Mouse (Mus musculus): ENCODE data around the gene Olfr492.

Olfr492 gene

DNA sequence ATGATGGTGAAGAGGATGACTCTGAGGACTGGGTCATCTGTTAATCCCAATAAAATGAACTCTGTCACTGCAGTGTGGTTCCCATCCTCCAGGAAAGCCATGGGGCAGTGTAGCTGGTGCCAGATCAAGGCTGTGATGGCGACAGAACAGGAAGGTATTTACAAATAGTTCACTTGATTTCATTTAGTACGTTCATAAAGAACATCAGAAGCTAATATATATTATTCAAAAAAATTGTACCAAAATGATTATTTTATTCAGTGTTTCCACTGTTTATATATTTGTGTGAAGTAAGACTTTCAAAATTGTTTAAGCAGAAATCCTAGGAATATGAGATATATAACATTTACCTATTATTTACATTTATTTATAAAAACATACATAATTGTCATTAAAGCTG, at the start of gene Olfr492:
TSS of gene Olfr492 (minus strand) at position 101 of the 400 bp plus-strand sequence.
- no peak for DNase-seq (ENCODE audit: low spot score)

DNA sequence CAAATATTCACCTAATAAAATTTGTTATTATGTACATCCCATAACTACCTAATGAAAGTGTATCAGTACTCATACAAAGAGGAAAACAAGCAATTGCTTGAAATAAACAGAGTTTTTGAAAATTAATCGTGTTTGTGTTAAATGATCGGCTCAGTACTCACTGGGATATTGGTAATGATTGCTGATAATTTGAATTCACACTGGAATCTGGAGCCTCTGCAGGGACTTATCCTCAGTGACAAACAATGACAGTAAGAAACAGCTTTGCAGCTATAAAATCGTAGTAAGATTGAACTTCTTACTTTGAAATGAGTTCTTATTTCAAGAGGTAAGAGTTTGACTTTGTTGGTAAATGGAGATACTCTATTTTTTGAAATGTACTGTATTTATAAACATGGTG, 41.6 kb upstream of the Olfr492 start, which contains the start of gene Olfr494:
TSS of gene Olfr494 (plus strand) at position 301 of the 400 bp plus-strand sequence.
- DNase-seq (ENCODE audit: low spot score), result no peak

DNA sequence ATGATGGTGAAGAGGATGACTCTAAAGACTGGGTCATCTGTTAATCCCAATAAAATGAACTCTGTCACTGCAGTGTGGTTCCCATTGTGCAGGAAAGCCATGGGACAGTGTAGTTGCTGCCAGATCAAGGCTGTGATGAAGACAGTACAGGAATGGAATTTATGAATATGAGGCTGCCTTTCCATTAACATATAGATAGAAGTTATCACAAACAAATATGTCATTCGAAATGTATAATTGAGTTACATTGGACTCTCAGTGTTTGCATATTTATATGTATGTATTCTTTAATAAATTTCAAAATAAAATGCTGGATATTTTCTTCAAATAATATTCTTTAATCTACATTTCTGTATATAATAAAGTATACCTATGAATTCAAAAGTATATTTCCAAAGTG, 23.4 kb upstream of the Olfr492 start, which contains the start of gene Olfr493:
TSS of gene Olfr493 (minus strand) at position 101 of the 400 bp plus-strand sequence.
- DNase-seq (ENCODE audit: low spot score), result no peak

GRCm38 (mm10) chr7:108313151-108313550, 10.3 kb downstream of the Olfr492 start, which contains the start of gene Olfr491:
Gene Olfr491 (plus strand): TSS chr7:108313451.
- no peak for DNase-seq (ENCODE audit: low spot score)

DNA sequence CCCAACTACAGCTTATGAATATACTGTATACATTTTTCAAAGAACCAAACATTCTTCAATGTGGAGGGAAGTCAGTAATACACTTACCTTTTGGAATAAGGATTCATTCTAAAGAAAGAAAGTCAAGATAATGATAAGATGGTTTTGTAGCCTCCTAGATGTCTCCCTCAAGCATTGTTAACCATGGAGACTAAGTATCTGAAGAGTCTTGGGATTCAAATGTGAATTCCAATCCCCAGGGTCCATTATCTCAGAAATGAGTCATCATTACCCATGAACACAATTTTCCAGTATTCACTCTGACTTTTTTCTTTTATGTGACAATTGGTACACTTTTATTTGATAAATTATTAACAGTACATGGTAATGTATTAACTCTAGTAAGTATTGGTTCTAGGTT, 34.6 kb downstream of the Olfr492 start, which contains the start of gene Olfr490:
TSS of gene Olfr490 (minus strand) at position 101 of the 400 bp plus-strand sequence.
- no peak for DNase-seq (ENCODE audit: low spot score)
